Mouse (Mus musculus) ES-E14 (cell line): ENCODE data around the gene Gadd45b.

Source experiments
- CHD2 ChIP-seq: IDR thresholded peaks from 2 replicates; pipeline ENCODE4 v1.6.1; 2014; ENCODE audit warnings: mild to moderate bottlenecking, low read depth, low read length, inconsistent platforms
- HCFC1 ChIP-seq: IDR thresholded peaks from 2 replicates; pipeline ENCODE4 v1.6.1; 2012; ENCODE audit warnings: low read length, inconsistent platforms, borderline replicate concordance; ENCODE audit not compliant: insufficient read depth
- MAFK ChIP-seq: IDR thresholded peaks from 2 replicates; pipeline ENCODE4 v1.6.1; 2014; ENCODE audit warnings: mild to moderate bottlenecking, low read depth, low read length, inconsistent platforms; ENCODE audit not compliant: insufficient read depth
- ZC3H11A ChIP-seq: IDR thresholded peaks from 2 replicates; pipeline ENCODE4 v1.6.1; 2012; ENCODE audit warnings: low read depth, mild to moderate bottlenecking, inconsistent platforms, low read length, borderline replicate concordance
- ZNF384 ChIP-seq: IDR thresholded peaks from 2 replicates; pipeline ENCODE4 v1.6.1; 2012; ENCODE audit warnings: low read depth, low read length, inconsistent platforms

DNA sequence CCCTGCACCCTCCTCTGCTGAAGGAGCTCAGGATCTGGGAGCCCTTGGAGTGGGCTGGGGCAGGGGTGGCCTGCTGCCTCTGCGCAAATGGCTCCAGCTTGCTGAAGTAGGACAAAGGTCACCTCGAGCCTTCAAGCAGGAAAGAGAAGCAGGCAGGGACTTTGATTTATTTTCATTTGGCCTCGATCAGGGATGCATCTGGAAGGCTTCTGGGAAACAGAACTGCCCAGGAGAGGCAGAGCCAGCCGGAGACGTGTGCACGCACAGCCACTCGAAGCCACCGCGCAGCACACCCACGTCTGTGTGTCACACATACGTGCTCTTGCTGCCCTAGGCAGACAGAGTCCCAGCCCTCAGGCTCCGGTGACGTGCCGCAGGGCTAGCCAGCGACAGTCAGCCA lies 41.7 kb downstream of the Gadd45b start:
- TF ChIP-seq ZNF384 (no peak), MAFK (no peak), ZC3H11A (no peak), HCFC1 (no peak), CHD2 (no peak)
